In the genomic region with DNA sequence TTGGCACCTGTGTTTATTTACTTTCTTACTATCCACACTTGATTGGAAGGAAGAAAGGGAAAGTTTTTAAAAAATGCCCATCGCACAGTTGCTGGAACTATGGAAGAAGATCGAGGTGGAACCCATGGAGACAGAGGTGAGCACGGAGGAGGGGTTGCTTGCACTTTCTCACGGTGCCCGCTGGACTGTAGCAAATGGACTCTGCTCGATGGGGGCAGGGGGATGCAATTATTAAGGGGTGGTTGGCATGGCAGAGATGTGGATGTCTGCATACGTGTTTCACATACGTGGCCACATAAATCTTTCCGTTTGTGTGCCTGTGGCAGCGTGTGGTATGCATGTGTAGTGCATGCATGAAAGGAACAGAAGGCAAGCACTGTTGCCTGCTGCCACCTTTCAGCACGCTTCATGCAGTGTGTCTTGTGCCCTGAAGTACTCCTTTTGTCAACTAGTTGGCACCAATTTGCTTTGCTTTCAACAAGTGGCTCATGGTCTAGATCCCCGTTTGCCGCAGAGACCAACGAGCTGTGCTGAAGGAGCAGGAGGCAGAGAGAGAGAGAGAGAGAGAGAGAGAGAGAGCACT, we compare ENCODE assay signal across 11 mouse cellular contexts. TPM values are rescaled to one million over a fixed set of nuclear protein-coding genes. Genes with fewer than 3 reads are reported as not detected.
"Had no signal": no experiment of that assay in that cellular context is flagged by ENCODE, and none has a peak within 500 bp of the region (broad histone marks: within the 10 kb centered on the region; RNA-seq: fewer than 3 reads in every experiment).

No protein-coding gene starts in this region.

RNA-seq across cellular contexts. Expression of a gene that starts 0.5 kb away (rescaled TPM):
- polyA plus RNA-seq: limb, embryonic 10.5 days; limb, embryonic 14.5 days; liver, embryonic 11.5 days; lung, adult 2 months; lung, postnatal 0 days; midbrain, embryonic 14.5 days; small intestine, adult 2 months; stomach, embryonic 16.5 days had no signal

RNA-seq across cellular contexts. Expression of a gene that starts 47.2 kb away (rescaled TPM):
- total RNA-seq: layer of hippocampus, postnatal 25 days; megakaryocyte progenitor cell, adult 5-6 weeks had no signal
- polyA plus RNA-seq: liver, embryonic 15.5 days; midbrain, embryonic 14.5 days; small intestine, adult 2 months had no signal
